Mouse (Mus musculus) CH12.LX (cell line): ENCODE data around the gene Adamtsl4. TPM values are rescaled to one million over a fixed set of nuclear protein-coding genes. Genes with fewer than 3 reads are reported as not detected.
"Not testable (repeated sequence)": the region's sequence is repeated elsewhere in the genome, so short reads cannot be mapped to it uniquely, and the experiment has no call there.

Experiments used
- DNase-seq: peaks from one replicate; pipeline ENCODE4 v3.0.0-alpha.2; 2013; ENCODE audit errors: extremely low read depth
- H3K27ac ChIP-seq: 2 replicates; pipeline ENCODE4 v1.5.1; 2012; ENCODE audit warnings: low read depth, mild to moderate bottlenecking, control low read depth, moderate library complexity; ENCODE audit not compliant: insufficient read depth
- H3K27me3 ChIP-seq: replicated peaks from 2 replicates; pipeline ENCODE3; 2012; ENCODE audit warnings: inconsistent platforms
- H3K36me3 ChIP-seq, 2 experiments: replicated peaks in 1 of 2; 2 replicates each; pipeline versions ENCODE3 to v1.6.1; 2012; ENCODE audit warnings: inconsistent platforms in 1 of 2, low read length in 1 of 2, mild to moderate bottlenecking in 1 of 2, mixed read lengths in 1 of 2, moderate library complexity in 1 of 2; ENCODE audit not compliant: control insufficient read depth in 1 of 2, insufficient read depth in 1 of 2
- H3K4me1 ChIP-seq, 2 experiments: 2 replicates each; pipeline ENCODE4 v1.6.1; 2012; ENCODE audit warnings: inconsistent platforms in 1 of 2, moderate library complexity in 1 of 2; ENCODE audit not compliant: insufficient read depth in 2 of 2, control insufficient read depth in 1 of 2
- H3K4me2 ChIP-seq: 2 replicates; pipeline ENCODE4 v1.6.1; 2012; ENCODE audit warnings: low read depth, mild to moderate bottlenecking, control low read depth; ENCODE audit not compliant: poor library complexity, insufficient read depth, severe bottlenecking
- H3K4me3 ChIP-seq, 3 experiments: fragments of 150-350 bp in 1 of 3; sonication (generic) in 1 of 3; replicated peaks in 1 of 3; 2 replicates each; pipeline versions ENCODE3 to v1.5.1; 2011 to 2012; ENCODE audit warnings: low read depth in 2 of 3, low read length in 2 of 3, mild to moderate bottlenecking in 2 of 3, moderate library complexity in 2 of 3, control low read depth in 1 of 3, improper control_type of control experiment in 1 of 3, inconsistent platforms in 1 of 3, mixed read lengths in 1 of 3; ENCODE audit not compliant: poor library complexity in 1 of 3
- H3K79me2 ChIP-seq: replicated peaks from 2 replicates; pipeline ENCODE4 v1.6.1; 2012; ENCODE audit warnings: mild to moderate bottlenecking, moderate library complexity; ENCODE audit not compliant: control insufficient read depth, poor library complexity, insufficient read depth, severe bottlenecking; ENCODE audit errors: extremely low read depth
- H3K9ac ChIP-seq: 2 replicates; pipeline ENCODE4 v1.6.1; 2012; ENCODE audit warnings: low read depth, mild to moderate bottlenecking, control low read depth, moderate library complexity; ENCODE audit not compliant: insufficient read depth
- H3K9me3 ChIP-seq: replicated peaks from 2 replicates; pipeline ENCODE3; 2012; ENCODE audit warnings: low read length, inconsistent platforms, mixed read lengths
- CHD1 ChIP-seq: IDR thresholded peaks from 2 replicates; pipeline ENCODE4 v1.6.1; 2012; ENCODE audit warnings: low read depth, low read length, improper control_type of control experiment, inconsistent platforms
- CHD2 ChIP-seq: IDR thresholded peaks from 2 replicates; pipeline ENCODE4 v1.6.1; 2011; ENCODE audit warnings: low read length, improper control_type of control experiment
- CTCF ChIP-seq, 2 experiments: IDR thresholded peaks in 1 of 2; conservative IDR thresholded peaks in 1 of 2; 2 replicates each; pipeline ENCODE4 v1.5.1; 2011 to 2012; ENCODE audit warnings: low read depth in 2 of 2, low read length in 2 of 2, improper control_type of control experiment in 1 of 2, inconsistent platforms in 1 of 2, mild to moderate bottlenecking in 1 of 2, moderate library complexity in 1 of 2
- E2F4 ChIP-seq: IDR thresholded peaks from 2 replicates; pipeline ENCODE4 v1.6.1; 2011; ENCODE audit warnings: low read depth, low read length, improper control_type of control experiment; ENCODE audit not compliant: insufficient replicate concordance
- EP300 ChIP-seq: IDR thresholded peaks from 2 replicates; pipeline ENCODE4 v1.6.1; 2011; ENCODE audit warnings: low read length, improper control_type of control experiment
- JUN ChIP-seq: IDR thresholded peaks from 2 replicates; pipeline ENCODE4 v1.6.1; 2011; ENCODE audit warnings: low read depth, mild to moderate bottlenecking, low read length, improper control_type of control experiment, moderate library complexity; ENCODE audit not compliant: insufficient read depth
- KAT2A ChIP-seq: IDR thresholded peaks from 2 replicates; pipeline ENCODE4 v1.6.1; 2012; ENCODE audit warnings: low read length, improper control_type of control experiment, inconsistent platforms; ENCODE audit not compliant: insufficient replicate concordance
- MAFK ChIP-seq: IDR thresholded peaks from 2 replicates; pipeline ENCODE4 v1.6.1; 2011; ENCODE audit warnings: low read length, improper control_type of control experiment; ENCODE audit not compliant: insufficient replicate concordance
- MYC ChIP-seq: IDR thresholded peaks from 2 replicates; pipeline ENCODE4 v1.6.1; 2011; ENCODE audit warnings: low read depth, mild to moderate bottlenecking, improper control_type of control experiment, low read length
- SIN3A ChIP-seq: IDR thresholded peaks from 2 replicates; pipeline ENCODE4 v1.6.1; 2012; ENCODE audit warnings: low read length, improper control_type of control experiment, inconsistent platforms
- SMC3 ChIP-seq: IDR thresholded peaks from 2 replicates; pipeline ENCODE4 v1.6.1; 2011; ENCODE audit warnings: low read depth, low read length, improper control_type of control experiment
- ZKSCAN1 ChIP-seq: IDR thresholded peaks from 2 replicates; pipeline ENCODE4 v1.6.1; 2012; ENCODE audit warnings: low read depth, inconsistent platforms, low read length, improper control_type of control experiment, borderline replicate concordance
- dilution Hi-C: fragments of 300-500 bp; cut with MboI; formaldehyde crosslinking; loops from 2 replicates; pipeline ENCODE4 v1.14.3; 2020; ENCODE audit warnings: low sequenced_read_pairs; ENCODE audit not compliant: extremely low pct_unique_long_range_greater_than_20kb, extremely low pct_ligation_motif_present
- in situ Hi-C: fragments of 300-500 bp; cut with MboI; formaldehyde crosslinking; loops from 3 replicates; pipeline ENCODE4 v1.14.3; 2019; ENCODE audit warnings: low sequenced_read_pairs, low pct_ligation_motif_present, low pct_unique_long_range_greater_than_20kb, mixed read lengths
- polyA plus RNA-seq: library from polyadenylated mRNA; unstranded; fragments of >175 nt; gene quantifications from 2 replicates; pipeline ENCODE4 v1.2.1, GENCODE M21; 2012; ENCODE audit warnings: low read depth; ENCODE audit not compliant: insufficient read length
- total RNA-seq, 2 experiments: library from RNA; depleted of rRNA; stranded (reverse); fragments of 300-350 nt in 1 of 2; fragments of >200 nt in 1 of 2; gene quantifications; 2 replicates each; pipeline ENCODE4 v1.2.3; 2012 to 2014

The Adamtsl4 gene
- total and polyA plus RNA-seq, 3 experiments = 0.10 to 0.85 TPM; not detected in 1

- Histone ChIP-seq H3K36me3 (peaks cover 0 to 18% of the 10 kb centered on the region in 2 experiments), H3K79me2 (peaks cover 35% of the 10 kb centered on the region), H3K9ac (no peak overlapping the region), H3K27ac (peak overlapping the region; percentile 22), H3K27me3 (no peaks in the 10 kb centered on the region), H3K4me1 (peaks cover 45 to 92% of the 10 kb centered on the region in 2 experiments), H3K9me3 (no peaks in the 10 kb centered on the region), H3K4me3 (no peak overlapping the region), H3K4me2 (no peak overlapping the region)
- dilution Hi-C loops = no loop called here
- no peak for TF ChIP-seq SIN3A
- TF ChIP-seq CHD1 = no peak
- no peak for TF ChIP-seq CHD2
- no peak for TF ChIP-seq MYC
- no peak for TF ChIP-seq CTCF (conservative IDR thresholded peaks at IDR 0.05 in 1 of 2, IDR thresholded peaks at IDR 0.05 in 1 of 2; ENCODE audit: low read depth in 2 of 2, low read length in 2 of 2)
- no peak for TF ChIP-seq E2F4
- no peak for TF ChIP-seq MAFK
- no peak for TF ChIP-seq JUN
- TF ChIP-seq ZKSCAN1 = no peak
- no peak for TF ChIP-seq KAT2A
- in situ Hi-C loops = no loop called here
- no peak for DNase-seq
These were observed 16.5 kb downstream of the Adamtsl4 start for GRCm38 (mm10) chr3:95671201-95671600.

DNA sequence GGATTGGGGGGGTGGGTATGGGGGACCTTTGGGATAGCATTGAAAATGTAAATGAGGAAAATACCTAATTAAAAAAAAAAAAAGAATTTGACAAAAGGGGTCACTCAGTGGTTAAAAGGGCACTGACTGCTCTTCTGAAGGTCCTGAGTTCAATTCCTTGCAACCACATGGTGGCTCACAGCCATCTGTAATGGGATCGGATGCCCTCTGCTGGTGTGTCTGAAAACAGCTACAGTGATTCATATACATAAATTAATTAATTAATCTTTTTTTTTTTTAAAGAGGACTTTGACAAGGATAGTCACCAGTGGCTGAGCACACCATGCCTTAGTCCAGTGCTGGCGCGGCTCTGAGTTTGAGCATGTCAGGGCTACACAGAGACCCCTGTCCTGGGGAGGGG, 17.3 kb downstream of the Adamtsl4 start:
- DNase-seq, in situ Hi-C loops, H3K9ac ChIP-seq, H3K27me3 ChIP-seq, dilution Hi-C loops, H3K27ac ChIP-seq, H3K9me3 ChIP-seq, H3K4me3 ChIP-seq, H3K4me2 ChIP-seq: not testable (repeated sequence)
- H3K36me3 ChIP-seq = peaks cover 0 to 19% of the 10 kb centered on the region in 2 experiments
- peak in 1 of 2 experiments; percentile 45; a peak in 2 of 4 replicates for TF ChIP-seq CTCF (conservative IDR thresholded peaks at IDR 0.05 in 1 of 2, IDR thresholded peaks at IDR 0.05 in 1 of 2; ENCODE audit: low read depth in 2 of 2, low read length in 2 of 2)
- 0 out of 2 replicates have a peak, but pooled peaks have one; percentile 6 for TF ChIP-seq SMC3
- peaks cover 40% of the 10 kb centered on the region for H3K79me2 ChIP-seq
- H3K4me1 ChIP-seq = peaks cover 42 to 90% of the 10 kb centered on the region in 2 experiments

GRCm38 (mm10) chr3:95669309-95669665, 18.4 kb downstream of the Adamtsl4 start:
- Histone ChIP-seq H3K4me3 (no peak overlapping the region), H3K36me3 (peaks cover 3 to 29% of the 10 kb centered on the region in 2 experiments), H3K9me3 (no peaks in the 10 kb centered on the region), H3K9ac (no peak overlapping the region), H3K4me2 (peak overlapping the region; percentile 47; the same call in 1 of the 2 replicates), H3K79me2 (peaks cover 50% of the 10 kb centered on the region), H3K27ac (peak overlapping the region; percentile 75), H3K4me1 (peaks cover 37 to 90% of the 10 kb centered on the region in 2 experiments), H3K27me3 (no peaks in the 10 kb centered on the region)
- 0 out of 2 replicates have a peak, but pooled peaks have one; percentile 11 for TF ChIP-seq CHD2
- no peak for TF ChIP-seq CTCF (conservative IDR thresholded peaks at IDR 0.05 in 1 of 2, IDR thresholded peaks at IDR 0.05 in 1 of 2; ENCODE audit: low read depth in 2 of 2, low read length in 2 of 2)
- TF ChIP-seq EP300 = 0 out of 2 replicates have a peak, but pooled peaks have one; percentile 1
- DNase-seq = no peak
- in situ Hi-C loops (no loop called here), dilution Hi-C loops (no loop called here)
